Mouse (Mus musculus) heart, adult 2 months (tissue): Measurements from ENCODE around the gene Vstm5.

ENCODE experiments used
- CTCF ChIP-seq: fragments of 200-600 bp; IDR thresholded peaks from 2 replicates; pipeline ENCODE4 v1.8.1; 2022; ENCODE audit warnings: antibody characterized with exemption, mild to moderate bottlenecking, moderate library complexity
- EP300 ChIP-seq: fragments of 200-500 bp; IDR thresholded peaks from 2 replicates; pipeline ENCODE4 v1.6.1; 2011; ENCODE audit warnings: low read depth, low read length, control low read depth; ENCODE audit not compliant: insufficient read depth
- POLR2A ChIP-seq: fragments of 200-500 bp; IDR thresholded peaks from 2 replicates; pipeline ENCODE4 v1.6.1; 2011; ENCODE audit warnings: mild to moderate bottlenecking, low read depth, low read length, control low read depth; ENCODE audit not compliant: insufficient read depth

DNA sequence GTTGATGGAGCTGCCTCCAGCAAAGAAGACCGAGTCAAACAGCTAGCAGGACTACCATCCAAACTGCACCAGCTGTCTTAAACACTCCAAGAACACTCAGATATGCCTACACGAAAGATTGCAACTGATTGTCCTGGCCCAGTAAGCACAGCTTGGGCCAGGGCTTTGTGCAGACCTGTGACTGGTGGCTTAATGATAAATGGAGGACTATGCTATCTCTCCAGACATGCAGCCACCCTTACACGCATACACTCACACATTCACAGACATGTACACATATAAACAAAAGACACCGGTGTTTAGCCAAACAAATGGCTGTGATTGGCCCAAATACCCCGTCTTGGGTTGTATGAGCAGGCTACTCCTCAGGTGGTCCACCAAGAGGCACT lies 41.6 kb downstream of the Vstm5 start:
- TF ChIP-seq CTCF (no peak), POLR2A (no peak), EP300 (no peak)
